Mouse (Mus musculus) E14TG2a.4 (cell line): ENCODE measurements around the gene Erp29.

ENCODE experiments used
- H3K27me3 ChIP-seq: 2 replicates; pipeline ENCODE4 v1.6.1; 2014; ENCODE audit warnings: low read length, control low read depth; ENCODE audit not compliant: insufficient read depth
- H3K36me3 ChIP-seq: 2 replicates; pipeline ENCODE4 v1.6.1; 2014; ENCODE audit warnings: low read length, control low read depth; ENCODE audit not compliant: insufficient read depth
- H3K4me1 ChIP-seq: replicated peaks from 2 replicates; pipeline ENCODE4 v1.6.1; 2014; ENCODE audit warnings: low read depth, low read length, control low read depth
- H3K4me3 ChIP-seq: replicated peaks from 2 replicates; pipeline ENCODE4 v1.5.1; 2014; ENCODE audit warnings: mild to moderate bottlenecking, low read length
- H3K9me3 ChIP-seq: 2 replicates; pipeline ENCODE4 v1.6.1; 2014; ENCODE audit warnings: low read length, control low read depth
- CTCF ChIP-seq: conservative IDR thresholded peaks from 2 replicates; pipeline ENCODE4 v1.5.1; 2014; ENCODE audit warnings: low read length
- NANOG ChIP-seq: IDR thresholded peaks from 2 replicates; pipeline ENCODE4 v1.6.1; 2014; ENCODE audit warnings: borderline replicate concordance, low read length, mixed read lengths
- POU5F1 ChIP-seq: IDR thresholded peaks from 2 replicates; pipeline ENCODE4 v1.6.1; 2014; ENCODE audit warnings: low read length, borderline replicate concordance

Gene Erp29

DNA sequence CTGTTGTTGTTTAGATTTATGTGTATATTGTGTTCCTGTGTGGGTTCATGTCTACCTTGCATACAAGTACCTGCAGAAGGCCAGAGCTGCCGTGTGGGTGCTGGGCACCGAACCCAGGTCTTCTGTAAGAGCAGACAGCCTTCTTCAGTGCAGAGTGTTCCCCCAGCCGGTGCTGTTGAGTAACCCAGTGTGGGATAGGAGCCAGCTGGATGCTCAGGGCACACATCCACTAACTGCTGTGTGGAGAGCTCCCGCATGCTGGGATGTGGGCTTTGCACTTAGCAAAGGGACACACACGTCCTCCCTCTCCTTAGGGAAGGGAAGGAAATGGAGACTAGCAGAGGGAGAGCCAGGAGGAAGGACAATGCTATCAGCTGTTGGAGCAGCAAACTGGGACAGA, 14.2 kb downstream of the Erp29 start:
- peaks cover 100% of the 10 kb centered on the region for H3K36me3 ChIP-seq
- TF ChIP-seq CTCF, result no peak
- TF ChIP-seq POU5F1, result no peak
- no peak for TF ChIP-seq NANOG
- H3K4me3 ChIP-seq, result no peak overlapping the region
- no peaks in the 10 kb centered on the region for H3K9me3 ChIP-seq
- H3K4me1 ChIP-seq, result peaks cover 33% of the 10 kb centered on the region
- H3K27me3 ChIP-seq, result no peaks in the 10 kb centered on the region

- TF ChIP-seq CTCF, result no peak
- no peak for TF ChIP-seq POU5F1
- no peak for TF ChIP-seq NANOG
- 0 out of 2 replicates have a peak, but pooled peaks cover 5% of the 10 kb centered on the region for H3K4me1 ChIP-seq
- H3K27me3 ChIP-seq, result no peaks in the 10 kb centered on the region
- no peak overlapping the region for H3K4me3 ChIP-seq
- H3K36me3 ChIP-seq, result peaks cover 100% of the 10 kb centered on the region
- H3K9me3 ChIP-seq, result no peaks in the 10 kb centered on the region
Observed at GRCm38 (mm10) chr5:121428954-121429353, 23.4 kb downstream of the Erp29 start.

DNA sequence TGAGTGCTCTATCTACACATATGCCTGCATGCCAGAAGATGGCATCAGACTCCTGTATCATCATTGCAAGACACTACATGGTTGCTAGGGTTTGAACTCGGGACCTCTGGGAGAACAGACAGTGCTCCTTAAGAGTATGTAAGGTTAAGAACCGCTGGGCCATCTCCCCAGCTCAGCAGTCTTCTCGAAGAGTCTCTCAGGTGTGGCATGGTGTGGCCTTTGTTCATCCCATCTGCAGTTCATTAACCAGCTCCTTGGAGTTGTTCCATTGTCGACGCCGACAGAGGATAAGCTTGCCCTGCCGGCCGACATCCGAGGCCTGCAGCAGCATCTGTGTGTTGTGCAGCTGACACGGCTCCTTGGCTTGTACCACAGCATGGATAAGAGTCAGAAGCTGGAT, 29.0 kb downstream of the Erp29 start:
- Histone ChIP-seq H3K4me1 (peaks cover 11% of the 10 kb centered on the region), H3K36me3 (peaks cover 100% of the 10 kb centered on the region), H3K27me3 (no peaks in the 10 kb centered on the region), H3K4me3 (no peak overlapping the region), H3K9me3 (no peaks in the 10 kb centered on the region)
- TF ChIP-seq POU5F1 (no peak), CTCF (no peak)

GRCm38 (mm10) chr5:121422787-121423186, 29.5 kb downstream of the Erp29 start:
- H3K9me3 ChIP-seq, result no peaks in the 10 kb centered on the region
- H3K4me1 ChIP-seq, result peaks cover 11% of the 10 kb centered on the region
- no peaks in the 10 kb centered on the region for H3K27me3 ChIP-seq
- peaks cover 100% of the 10 kb centered on the region for H3K36me3 ChIP-seq
- no peak overlapping the region for H3K4me3 ChIP-seq
- TF ChIP-seq NANOG (no peak), CTCF (no peak), POU5F1 (no peak)

DNA sequence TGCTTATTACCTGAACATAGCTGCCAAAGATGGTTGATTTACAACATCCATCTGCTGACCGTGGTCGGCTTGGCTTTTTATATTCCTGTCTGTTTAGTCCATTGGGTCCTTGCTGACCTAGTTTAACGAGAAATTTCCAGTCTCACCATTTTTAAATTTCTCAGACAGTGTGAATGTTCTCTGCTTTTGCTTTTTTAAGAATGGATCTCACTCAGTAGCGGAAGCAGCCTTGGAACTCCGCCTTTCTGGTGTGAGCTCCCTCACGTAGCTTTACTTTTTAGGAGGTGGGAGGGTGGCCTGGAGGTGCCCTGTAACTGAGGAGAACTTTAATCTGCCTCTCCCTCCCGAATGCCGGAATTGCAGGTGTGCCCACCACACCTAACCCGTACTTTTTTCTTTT, 31.6 kb downstream of the Erp29 start:
- Histone ChIP-seq H3K27me3 (no peaks in the 10 kb centered on the region), H3K36me3 (peaks cover 99% of the 10 kb centered on the region), H3K9me3 (no peaks in the 10 kb centered on the region), H3K4me3 (no peak overlapping the region), H3K4me1 (peaks cover 11% of the 10 kb centered on the region)
- TF ChIP-seq POU5F1 (no peak), NANOG (no peak)

GRCm38 (mm10) chr5:121410975-121411374, 41.3 kb downstream of the Erp29 start:
- TF ChIP-seq NANOG (no peak), CTCF (no peak), POU5F1 (no peak)
- Histone ChIP-seq H3K27me3 (no peaks in the 10 kb centered on the region), H3K4me3 (no peak overlapping the region), H3K9me3 (no peaks in the 10 kb centered on the region), H3K36me3 (peaks cover 95% of the 10 kb centered on the region), H3K4me1 (peaks cover 39% of the 10 kb centered on the region)

DNA sequence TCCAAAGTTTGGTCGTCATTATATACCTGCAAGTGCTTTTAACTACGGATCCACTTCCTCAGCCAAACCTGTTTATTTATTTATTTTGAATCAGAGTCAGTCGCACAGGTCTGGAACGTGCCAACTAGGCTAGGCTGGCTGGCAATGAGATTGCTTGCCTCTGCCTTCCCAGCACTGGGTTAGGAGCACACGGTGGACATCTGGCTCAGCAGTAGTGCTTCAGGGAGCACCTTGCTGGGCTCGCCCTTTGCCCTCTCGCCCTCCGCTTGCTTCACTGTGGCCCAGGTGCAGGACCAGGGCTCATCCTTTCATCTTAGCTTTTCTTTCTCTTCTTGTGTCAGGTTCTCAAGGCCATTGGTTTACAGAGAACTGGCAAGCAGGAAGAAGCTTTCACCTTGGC, 44.5 kb downstream of the Erp29 start:
- peaks cover 69% of the 10 kb centered on the region for H3K4me1 ChIP-seq
- H3K9me3 ChIP-seq, result no peaks in the 10 kb centered on the region
- TF ChIP-seq POU5F1 (no peak), CTCF (no peak)
- H3K27me3 ChIP-seq, result no peaks in the 10 kb centered on the region
- peaks cover 89% of the 10 kb centered on the region for H3K36me3 ChIP-seq
- no peak overlapping the region for H3K4me3 ChIP-seq

GRCm38 (mm10) chr5:121400849-121401248, 51.5 kb downstream of the Erp29 start:
- no peaks in the 10 kb centered on the region for H3K27me3 ChIP-seq
- TF ChIP-seq NANOG (no peak), CTCF (no peak), POU5F1 (no peak)
- H3K9me3 ChIP-seq, result no peaks in the 10 kb centered on the region
- peaks cover 79% of the 10 kb centered on the region for H3K4me1 ChIP-seq
- H3K4me3 ChIP-seq, result peak overlapping the region; percentile 0; the same call in 1 of the 2 replicates
- peaks cover 56% of the 10 kb centered on the region for H3K36me3 ChIP-seq

- Histone ChIP-seq H3K4me3 (peak overlapping the region; percentile 95), H3K4me1 (peaks cover 71% of the 10 kb centered on the region), H3K27me3 (no peaks in the 10 kb centered on the region), H3K9me3 (no peaks in the 10 kb centered on the region), H3K36me3 (peaks cover 49% of the 10 kb centered on the region)
- TF ChIP-seq NANOG (no peak), CTCF (no peak), POU5F1 (no peak)
Observed at GRCm38 (mm10) chr5:121400064-121400463, 52.2 kb downstream of the Erp29 start.
